ENCODE assay signal across 9 mouse cellular contexts in the genomic region with DNA sequence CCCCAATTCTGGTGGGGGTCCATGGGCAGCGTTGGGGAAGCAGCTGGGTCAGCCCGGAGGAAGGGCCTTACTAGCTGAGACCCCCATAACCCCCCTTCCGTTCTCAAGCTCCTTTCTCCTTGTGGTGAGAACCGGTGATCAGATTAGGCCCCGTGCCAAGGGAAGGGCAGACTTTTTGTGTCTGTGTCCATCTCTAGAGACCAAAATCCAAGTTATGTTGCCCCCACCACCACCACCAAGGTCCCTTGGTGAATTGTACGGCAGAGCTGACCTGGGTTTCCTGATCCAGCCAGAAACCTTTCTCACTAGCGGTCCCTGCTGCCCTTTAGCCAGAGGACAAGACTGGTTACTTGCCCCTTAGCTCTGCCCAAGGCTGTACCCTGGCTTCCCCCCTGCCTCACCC. TPM values are rescaled to one million over a fixed set of nuclear protein-coding genes. Genes with fewer than 3 reads are reported as not detected.
A peak's percentile ranks its signal among the peaks of the same experiment; 100 is the strongest.
DNase-seq lines count a peak whose midpoint lies in the region; ATAC-seq and TF ChIP-seq lines count a peak whose summit lies in the region.
"Had no signal": no experiment of that assay in that cellular context is flagged by ENCODE, and none has a peak within 500 bp of the region (broad histone marks: within the 10 kb centered on the region; RNA-seq: fewer than 3 reads in every experiment).

No protein-coding gene starts in this region.

- peak overlapping the region; percentile 75 for H3K4me2 ChIP-seq in lung, postnatal 0 days (replicated peaks; ENCODE audit: low read depth, low read length)
- peak overlapping the region; percentile 92 for H3K4me2 ChIP-seq in limb, embryonic 14.5 days (replicated peaks; ENCODE audit: low read depth, low read length, severe bottlenecking)
- H3K4me2 ChIP-seq in stomach, embryonic 14.5 days (replicated peaks; ENCODE audit: low read depth, low read length) = peak overlapping the region; percentile 92

- no peak overlapping the region for H3K9ac ChIP-seq in lung, postnatal 0 days (replicated peaks; ENCODE audit: low read depth)
- H3K9ac ChIP-seq in limb, embryonic 14.5 days (ENCODE audit: low read depth, low read length, severe bottlenecking) = peak overlapping the region; percentile 26; the same call in 1 of the 2 replicates
- peak overlapping the region; percentile 25; the same call in 1 of the 2 replicates for H3K9ac ChIP-seq in stomach, embryonic 14.5 days (replicated peaks; ENCODE audit: low read depth, low read length)

- no peak for TF ChIP-seq CTCF in lung, postnatal 0 days (IDR thresholded peaks at IDR 0.05)

- peak; percentile 57 for DNase-seq in cerebellum, adult 11 months
- no peak for DNase-seq in cerebellum, adult 9-10 months
- DNase-seq in lung, postnatal 0 days (ENCODE audit: low spot score) = no peak
- no peak for DNase-seq in lung, postnatal 14 days
- no peak for DNase-seq in limb, embryonic 14.5 days (ENCODE audit: low spot score)
- DNase-seq in left cerebral cortex, adult 8-10 months (ENCODE audit: low spot score in 2 of 2) = no peak
- no peak for DNase-seq in urinary bladder, postnatal 36 days (ENCODE audit: low spot score in 2 of 2)

- peaks cover 6% of the 10 kb centered on the region; the same call in 1 of the 2 replicates for H3K4me1 ChIP-seq in lung, postnatal 0 days (ENCODE audit: insufficient read depth, low read depth, low read length)
- H3K4me1 ChIP-seq in limb, embryonic 14.5 days (ENCODE audit: control insufficient read depth, insufficient read depth, low read length) = no peaks in the 10 kb centered on the region
- peaks cover 4% of the 10 kb centered on the region; the same call in 1 of the 2 replicates for H3K4me1 ChIP-seq in stomach, embryonic 14.5 days (ENCODE audit: control insufficient read depth, insufficient read depth, low read length)

- H3K9me3 ChIP-seq in lung, postnatal 0 days (ENCODE audit: low read length) = no peaks in the 10 kb centered on the region
- no peaks in the 10 kb centered on the region for H3K9me3 ChIP-seq in limb, embryonic 14.5 days (ENCODE audit: control insufficient read depth, low read length)
- no peaks in the 10 kb centered on the region for H3K9me3 ChIP-seq in stomach, embryonic 14.5 days (ENCODE audit: control insufficient read depth, low read depth, low read length)

- 11% methylated on average over 7 of the region's 7 CpGs for WGBS in lung, postnatal 0 days
- 7% methylated on average over 6 of the region's 7 CpGs for WGBS in limb, embryonic 14.5 days
- 5% methylated on average over 7 of the region's 7 CpGs for WGBS in stomach, embryonic 14.5 days

- no peaks in the 10 kb centered on the region; the same call in 1 of the 2 replicates for H3K27me3 ChIP-seq in lung, postnatal 0 days (replicated peaks; ENCODE audit: insufficient read depth, low read length)
- peaks cover 8% of the 10 kb centered on the region for H3K27me3 ChIP-seq in limb, embryonic 14.5 days (ENCODE audit: control insufficient read depth, insufficient read depth, low read length)
- 0 out of 2 replicates have a peak, but pooled peaks cover 3% of the 10 kb centered on the region for H3K27me3 ChIP-seq in stomach, embryonic 14.5 days (ENCODE audit: control insufficient read depth, insufficient read depth, low read length)

- no peak for ATAC-seq in lung, postnatal 0 days
- ATAC-seq in limb, embryonic 14.5 days (ENCODE audit: low FRiP score, low read depth) = no peak
- ATAC-seq in stomach, embryonic 14.5 days (ENCODE audit: insufficient number of reproducible peaks, insufficient read depth, low FRiP score, low read depth) = no peak

- no peaks in the 10 kb centered on the region for H3K36me3 ChIP-seq in lung, postnatal 0 days (ENCODE audit: insufficient read depth, low read length)
- H3K36me3 ChIP-seq in limb, embryonic 14.5 days (ENCODE audit: control insufficient read depth, insufficient read depth, low read length) = no peaks in the 10 kb centered on the region
- no peaks in the 10 kb centered on the region for H3K36me3 ChIP-seq in stomach, embryonic 14.5 days (ENCODE audit: control insufficient read depth, insufficient read depth, low read length)

- H3K27ac ChIP-seq in lung, postnatal 0 days (ENCODE audit: low read length) = no peak overlapping the region
- H3K27ac ChIP-seq in limb, embryonic 14.5 days (replicated peaks; ENCODE audit: low read depth, low read length) = no peak overlapping the region
- no peak overlapping the region for H3K27ac ChIP-seq in stomach, embryonic 14.5 days (ENCODE audit: low read length)

- TF ChIP-seq EP300 in lung, postnatal 0 days (IDR thresholded peaks at IDR 0.05) = no peak

- no peak for TF ChIP-seq POLR2A in limb, embryonic 14.5 days (IDR thresholded peaks at IDR 0.05; ENCODE audit: borderline replicate concordance, extremely low read depth, insufficient read depth, insufficient read length)

- H3K4me3 ChIP-seq in lung, postnatal 0 days (ENCODE audit: low read depth, low read length) = peak overlapping the region; percentile 46
- H3K4me3 ChIP-seq in limb, embryonic 14.5 days (replicated peaks; ENCODE audit: low read length) = peak overlapping the region; percentile 43
- H3K4me3 ChIP-seq in stomach, embryonic 14.5 days (ENCODE audit: low read depth, low read length) = peak overlapping the region; percentile 49

RNA-seq across cellular contexts. Expression of a gene that starts 0.9 kb away (rescaled TPM):
- 0.12 and 0.14 TPM in 2 replicates for polyA plus RNA-seq in lung, postnatal 0 days (2015; fragmentation: Nextera tagmentation; extraction: Ambion mirVana)
- 0.91 and 1.2 TPM in 2 replicates for polyA plus RNA-seq in limb, embryonic 14.5 days (2012; rRNA removed)
- 0.47 and 0.72 TPM in 2 replicates for polyA plus RNA-seq in limb, embryonic 14.5 days (2014; fragmentation: Nextera tagmentation; extraction: Ambion mirVana)
- 2.4 and 3.0 TPM in 2 replicates for polyA plus RNA-seq in stomach, embryonic 14.5 days (2014; fragmentation: Nextera tagmentation; extraction: Ambion mirVana)
- 100 to 1,000 TPM; 190 to 233 (median 201) TPM for total RNA-seq in left cerebral cortex, adult 8-10 months (2022)

RNA-seq across cellular contexts. Expression of a gene that starts 37.4 kb away (rescaled TPM):
- not detected in 2 replicates for polyA plus RNA-seq in lung, postnatal 0 days (2015; fragmentation: Nextera tagmentation; extraction: Ambion mirVana)
- polyA plus RNA-seq in limb, embryonic 14.5 days (2012; rRNA removed) = not detected in 2 replicates
- polyA plus RNA-seq in limb, embryonic 14.5 days (2014; fragmentation: Nextera tagmentation; extraction: Ambion mirVana) = not detected in 2 replicates
- not detected in 2 replicates for polyA plus RNA-seq in stomach, embryonic 14.5 days (2014; fragmentation: Nextera tagmentation; extraction: Ambion mirVana)
- not detected for total RNA-seq in left cerebral cortex, adult 8-10 months (2022)
- total RNA-seq: left cerebral cortex, postnatal 10 days had no signal

RNA-seq across cellular contexts. Expression of a gene that starts 55.0 kb away (rescaled TPM):
- polyA plus RNA-seq in lung, postnatal 0 days (2015; fragmentation: Nextera tagmentation; extraction: Ambion mirVana) = 14.7 and 16.9 TPM in 2 replicates
- polyA plus RNA-seq in limb, embryonic 14.5 days (2012; rRNA removed) = not detected in 2 replicates
- polyA plus RNA-seq in limb, embryonic 14.5 days (2014; fragmentation: Nextera tagmentation; extraction: Ambion mirVana) = not detected in 2 replicates
- not detected in 2 replicates for polyA plus RNA-seq in stomach, embryonic 14.5 days (2014; fragmentation: Nextera tagmentation; extraction: Ambion mirVana)
- total RNA-seq in left cerebral cortex, adult 8-10 months (2022) = not detected
- total RNA-seq: left cerebral cortex, postnatal 10 days had no signal

Comparison
In these comparisons a context has a peak if more than half of its experiments do, and no peak if none do; other contexts are left out.
1. RNA of a gene that starts 55.0 kb away (polyA plus RNA-seq): 14.7 to 16.9 TPM in lung, postnatal 0 days; not detected in limb, embryonic 14.5 days and not detected in stomach, embryonic 14.5 days; every median in the first group is over 10 times any median in the second.
2. Peak in every context shown above with its lines, with median percentiles within 50 percentile points of each other: H3K4me2 ChIP-seq and H3K4me3 ChIP-seq.